Mouse (Mus musculus) testis, postnatal 10 days (tissue): ENCODE data around the gene Capns2.
"Not testable (repeated sequence)": the region's sequence is repeated elsewhere in the genome, so short reads cannot be mapped to it uniquely, and the experiment has no call there.

Source experiments
- DNase-seq: peaks from one replicate; pipeline ENCODE4 v3.0.0; 2021; ENCODE audit warnings: low spot score

Gene Capns2

DNA sequence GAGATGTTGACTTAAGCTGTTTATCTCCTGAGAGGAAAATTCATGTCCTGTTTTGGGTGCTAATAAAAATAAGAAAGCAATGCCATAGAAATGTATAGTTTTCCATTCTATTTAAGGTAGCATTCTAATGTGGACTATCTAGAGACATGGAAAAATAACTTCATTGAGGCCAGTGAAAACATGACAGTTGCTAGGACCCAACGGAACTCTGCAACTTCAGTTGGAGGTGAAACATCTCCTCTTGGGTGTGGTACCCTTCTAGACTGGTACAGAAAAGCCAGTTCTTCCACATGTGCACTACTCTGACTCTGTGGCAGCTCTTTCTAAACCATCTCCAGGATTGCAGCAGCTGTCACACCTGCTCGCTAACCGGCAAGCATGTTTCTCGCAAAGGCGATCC, at the start of gene Capns2:
TSS of gene Capns2 (plus strand) at position 301 of the 400 bp plus-strand sequence.
- DNase-seq: no peak

DNA sequence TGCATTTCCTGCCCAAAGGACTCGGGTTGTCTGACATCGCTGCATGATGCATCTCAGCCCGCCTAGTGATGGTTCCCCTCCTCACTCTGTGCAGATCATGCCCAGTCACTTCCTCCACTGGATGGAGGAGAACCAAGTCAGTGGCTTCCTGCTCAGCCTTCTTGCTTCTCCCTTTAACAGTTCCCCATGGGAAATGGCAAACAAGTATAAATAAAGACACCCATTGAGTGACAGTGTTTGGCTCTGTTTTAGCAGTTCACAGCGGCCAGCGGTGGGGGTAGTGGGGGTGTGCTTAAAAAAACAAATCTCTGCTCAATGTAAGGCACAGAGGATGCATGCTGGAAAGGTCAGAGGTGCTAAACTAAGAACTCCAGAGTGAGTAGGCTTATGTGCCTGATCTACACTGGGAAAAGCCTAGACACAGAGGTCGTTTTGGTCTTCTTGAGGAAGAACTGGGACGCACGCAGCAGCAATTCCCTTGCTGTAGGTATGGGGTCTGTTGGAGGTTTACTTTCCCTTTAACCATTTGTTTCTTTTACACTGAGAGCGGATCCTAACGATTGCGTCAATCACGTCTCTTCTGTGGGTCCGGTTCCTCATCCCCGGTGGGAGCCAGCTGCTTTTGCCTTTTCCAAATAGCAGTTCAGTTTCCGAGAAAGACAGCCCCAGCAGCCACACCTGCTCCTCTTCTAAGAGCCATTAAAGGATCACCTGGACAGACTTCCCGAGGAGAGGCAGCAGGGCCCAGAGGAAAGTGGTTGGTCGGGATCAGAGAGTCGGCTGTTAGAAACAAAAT, 47.8 kb upstream of the Capns2 start:
- no peak for DNase-seq

DNA sequence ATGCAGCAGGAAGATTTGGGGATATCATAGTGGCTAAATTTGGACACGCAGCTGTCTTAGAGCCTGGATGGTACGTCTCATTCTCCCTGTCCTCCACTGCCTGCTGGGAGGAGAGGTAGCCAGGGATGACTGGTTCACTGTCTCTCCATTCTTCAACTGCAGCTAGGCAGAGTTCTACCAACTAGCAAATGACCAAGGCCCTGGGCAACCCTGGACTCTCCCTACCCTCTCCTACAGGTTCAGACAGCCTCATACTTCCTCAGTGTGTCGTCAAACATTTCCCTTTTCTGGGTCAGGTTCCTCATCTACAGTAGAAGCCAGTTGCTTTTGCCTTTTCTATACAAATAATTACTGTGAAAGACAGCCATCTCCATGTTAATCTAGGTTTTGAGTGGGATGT, 46.5 kb upstream of the Capns2 start:
- no peak for DNase-seq

DNA sequence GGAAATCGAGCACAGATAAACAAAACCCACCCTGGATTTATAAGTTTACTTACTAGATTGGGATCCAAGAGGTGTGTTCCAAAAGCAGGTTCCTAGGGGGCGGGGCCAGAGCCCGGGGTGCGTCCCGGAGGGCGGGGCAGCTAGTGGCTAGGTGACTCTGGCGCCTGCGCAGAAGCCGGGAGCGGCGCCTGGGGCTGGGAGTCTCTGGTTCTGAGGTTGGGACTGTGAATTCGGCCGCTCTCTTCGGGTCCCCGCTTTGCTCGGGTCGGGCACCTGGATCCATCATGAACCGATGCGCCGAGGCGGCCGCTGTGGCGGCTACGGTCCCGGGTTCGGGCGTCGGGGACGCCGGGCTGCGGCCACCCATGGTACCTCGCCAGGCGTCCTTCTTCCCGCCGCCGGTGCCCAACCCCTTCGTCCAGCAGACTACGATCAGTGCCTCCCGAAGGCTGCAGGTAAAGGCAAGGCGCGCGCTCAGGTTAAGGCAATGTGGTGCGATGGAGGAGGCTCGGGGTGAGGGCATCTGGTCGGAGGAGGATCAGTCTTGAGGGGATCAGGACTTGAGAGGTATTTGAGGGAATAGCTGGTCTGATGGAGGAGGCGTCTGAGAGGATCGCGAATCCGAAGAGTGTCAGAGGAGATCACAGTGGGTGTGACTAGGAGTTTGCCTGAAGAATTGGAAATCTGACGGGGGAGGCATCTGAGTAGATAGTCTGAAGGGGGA, 45.9 kb upstream of the Capns2 start, which contains the start of gene Lpcat2:
TSS of gene Lpcat2 (plus strand) at position 169 of the 724 bp plus-strand sequence.
- DNase-seq: peak; percentile 89

DNA sequence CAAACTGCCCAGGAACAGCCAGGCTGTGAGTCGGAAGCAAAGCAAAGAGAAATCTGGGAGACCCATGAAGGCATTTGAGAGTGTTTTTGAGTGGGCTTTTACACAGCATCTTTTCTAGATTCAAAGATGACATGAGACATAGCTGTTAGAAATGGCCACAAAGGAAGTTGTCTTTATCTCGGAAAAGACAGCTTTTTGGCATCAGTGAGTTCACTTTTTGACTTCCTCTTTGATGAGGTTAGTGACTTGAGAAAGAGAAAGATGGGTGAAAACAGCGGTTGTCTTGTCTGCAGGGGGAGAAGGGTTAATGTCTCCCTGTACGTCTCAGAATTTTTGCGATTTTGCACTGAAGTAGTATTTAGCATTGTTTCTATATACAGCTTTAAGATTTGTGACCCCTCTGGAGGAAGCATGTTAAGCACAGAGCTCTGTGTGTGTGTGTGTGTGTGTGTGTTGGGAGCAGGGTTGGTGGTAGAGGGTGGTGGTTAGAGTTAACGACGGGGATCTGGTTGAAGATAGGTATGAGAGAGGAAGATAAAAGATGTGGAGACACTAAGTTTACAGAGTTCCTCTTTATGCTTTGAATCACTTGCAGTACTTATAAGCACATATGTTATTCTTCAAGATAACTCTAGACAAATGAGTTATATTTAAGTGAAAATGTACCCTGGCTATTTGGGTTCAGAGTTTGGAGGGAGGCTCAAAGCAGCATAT, 44.8 kb upstream of the Capns2 start:
- no peak for DNase-seq

DNA sequence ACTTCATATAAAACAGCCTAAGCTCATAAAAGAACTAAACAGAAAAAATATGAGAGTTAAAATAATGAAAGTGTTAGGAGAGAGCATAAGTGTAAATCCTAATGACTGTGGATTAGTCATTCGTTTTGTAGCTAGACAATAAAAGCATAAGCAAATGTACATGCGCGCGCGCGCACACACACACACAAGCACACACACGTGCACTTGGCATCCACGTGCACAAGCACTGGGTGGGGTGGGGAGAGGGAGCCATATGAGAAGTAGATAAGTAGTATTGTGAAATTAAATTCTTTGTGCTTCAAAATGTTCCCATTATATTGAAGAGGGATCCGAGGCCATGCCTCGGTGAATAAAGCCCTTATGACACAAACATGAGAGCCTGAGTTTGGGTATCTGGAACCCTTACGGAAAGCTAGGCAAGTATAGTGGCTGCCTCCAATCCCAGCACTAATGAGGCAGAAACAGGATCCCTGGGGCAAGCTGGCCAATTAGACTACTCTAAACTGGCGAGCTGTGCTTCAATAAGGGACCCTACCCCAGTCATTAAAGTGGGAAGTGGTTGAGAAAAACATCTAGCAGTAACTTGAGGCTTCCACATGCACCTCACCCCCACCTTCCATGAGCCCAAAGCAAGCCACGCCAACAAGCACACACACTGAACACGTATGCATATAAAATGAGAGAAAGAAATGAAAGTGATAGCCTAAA, 42.6 kb upstream of the Capns2 start:
- no peak for DNase-seq

DNA sequence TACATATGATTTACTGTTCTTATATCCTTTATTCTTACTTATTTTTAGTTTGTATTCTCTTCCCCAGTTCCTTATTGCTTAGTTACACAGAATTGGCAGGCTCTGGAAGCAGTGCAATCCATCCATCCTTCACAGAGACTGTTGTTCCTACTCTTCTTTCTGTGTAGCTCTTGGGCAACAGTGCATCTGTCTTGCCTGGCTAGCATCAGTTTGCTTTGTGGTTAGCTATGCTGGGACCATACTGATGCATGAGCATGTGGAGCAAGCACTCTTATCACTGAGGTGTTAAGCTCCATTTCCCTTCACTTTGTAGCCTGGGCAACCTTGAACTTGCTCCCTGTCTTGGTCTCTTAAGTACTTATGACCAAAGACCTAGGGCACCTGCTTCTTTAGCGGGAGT, 39.2 kb upstream of the Capns2 start:
- no peak for DNase-seq

DNA sequence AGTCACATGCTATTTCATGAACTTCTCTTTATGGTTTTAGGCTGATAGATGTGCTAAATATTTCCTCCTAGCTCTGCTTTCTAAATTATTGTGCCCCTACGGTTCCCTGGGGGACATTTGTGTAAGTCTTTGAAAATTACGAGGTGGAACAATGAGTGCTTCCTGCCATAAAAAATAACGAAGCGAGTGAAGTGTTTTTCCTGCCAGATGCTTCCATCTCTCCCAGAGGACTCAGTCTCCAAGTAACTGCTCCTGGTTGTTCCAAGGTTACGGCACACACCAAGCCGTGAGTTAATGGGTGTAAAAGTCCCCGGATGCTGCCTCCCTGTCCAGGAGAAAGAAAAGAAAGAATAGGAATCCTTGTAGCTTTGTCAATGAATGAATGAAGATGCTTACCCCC, 30.9 kb upstream of the Capns2 start:
- DNase-seq: no peak

DNA sequence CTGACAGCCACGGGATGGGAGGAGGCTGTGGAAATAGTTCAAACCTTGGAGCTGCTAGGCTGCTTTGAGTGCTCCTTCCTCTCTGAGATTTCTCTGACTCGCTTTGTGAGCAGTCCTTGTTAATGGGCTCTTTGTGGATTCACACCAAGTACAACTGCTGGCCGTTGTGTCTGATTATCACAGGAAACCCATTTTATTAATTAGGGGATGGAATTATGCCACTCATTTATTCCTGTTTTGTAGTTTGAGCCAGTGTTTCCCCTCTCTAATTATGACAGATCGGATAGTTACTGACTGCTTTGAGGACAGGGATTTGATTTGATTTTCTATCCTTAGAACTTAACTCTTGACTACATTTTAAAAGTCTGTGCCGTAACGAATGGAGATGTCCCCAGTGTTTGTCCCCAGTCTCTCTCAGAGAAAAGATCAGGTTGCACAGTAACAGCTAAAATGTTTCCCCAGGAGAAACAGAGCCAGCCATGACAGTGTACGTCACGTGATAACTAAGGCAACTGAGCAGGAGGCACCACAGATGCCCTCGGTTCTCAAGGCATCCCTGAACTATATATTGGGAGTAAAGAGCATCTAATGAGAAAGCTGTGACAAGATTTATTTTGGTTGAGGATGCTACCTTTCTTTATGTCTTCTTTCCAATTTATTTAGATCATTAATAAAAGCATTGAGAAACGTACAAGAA, 29.0 kb upstream of the Capns2 start:
- no peak for DNase-seq

DNA sequence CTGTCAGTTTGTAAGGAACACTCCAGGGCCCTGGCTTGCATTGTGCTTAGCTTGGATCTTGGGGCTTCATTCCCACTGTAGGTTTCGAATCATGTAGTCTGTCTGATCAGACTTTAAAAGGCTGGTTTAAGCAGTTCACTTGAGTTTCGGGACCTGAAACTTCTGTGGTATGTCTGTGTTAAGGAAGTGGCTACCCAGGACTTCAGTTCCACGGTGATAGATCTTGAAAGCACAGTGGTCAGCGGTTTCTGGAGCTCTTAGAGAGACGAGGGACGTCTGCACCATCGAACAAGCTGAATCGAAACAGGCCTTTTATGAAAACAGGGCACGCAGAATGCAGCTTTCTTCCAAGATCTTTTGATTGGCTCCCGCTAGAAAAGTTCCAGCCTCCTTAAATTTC, 25.4 kb upstream of the Capns2 start:
- DNase-seq: no peak

DNA sequence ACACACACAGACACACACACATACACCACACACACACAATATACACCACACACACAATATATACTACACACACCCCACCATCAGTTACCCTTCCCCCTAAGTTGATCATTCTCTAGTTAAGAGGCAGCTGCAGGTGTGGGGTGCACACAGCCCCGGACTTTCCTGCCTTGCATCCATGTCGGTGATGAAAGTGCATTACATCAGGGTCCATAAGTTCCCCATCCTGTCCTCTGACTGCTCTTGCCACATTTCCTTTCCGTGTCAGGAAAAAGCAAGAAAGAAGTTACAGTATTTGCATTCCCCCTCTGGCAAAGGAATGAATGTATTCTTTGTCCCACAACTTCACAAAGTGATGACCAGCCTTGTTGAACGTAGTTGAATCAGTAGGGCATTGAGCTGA, 20.0 kb upstream of the Capns2 start:
- no peak for DNase-seq

DNA sequence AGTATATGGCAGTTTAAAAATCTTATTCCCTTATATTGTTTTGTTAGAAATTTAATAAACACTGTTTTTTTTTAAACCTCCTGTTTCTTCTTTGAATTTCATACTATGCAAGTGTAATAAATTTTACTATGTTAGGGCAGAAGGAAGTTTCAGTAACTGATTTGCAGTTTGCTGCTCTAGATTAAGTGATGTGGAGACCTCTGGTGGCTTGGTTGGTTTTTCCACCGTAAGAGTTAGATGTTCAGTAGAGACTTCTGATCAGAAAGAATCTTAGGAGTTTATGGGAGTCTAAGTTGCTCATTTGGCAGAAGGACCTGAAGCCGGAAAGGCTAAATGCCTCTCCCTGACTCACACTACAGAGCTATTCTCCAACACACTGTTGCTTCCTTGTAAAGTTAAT, 17.4 kb upstream of the Capns2 start:
- peak; percentile 52 for DNase-seq

DNA sequence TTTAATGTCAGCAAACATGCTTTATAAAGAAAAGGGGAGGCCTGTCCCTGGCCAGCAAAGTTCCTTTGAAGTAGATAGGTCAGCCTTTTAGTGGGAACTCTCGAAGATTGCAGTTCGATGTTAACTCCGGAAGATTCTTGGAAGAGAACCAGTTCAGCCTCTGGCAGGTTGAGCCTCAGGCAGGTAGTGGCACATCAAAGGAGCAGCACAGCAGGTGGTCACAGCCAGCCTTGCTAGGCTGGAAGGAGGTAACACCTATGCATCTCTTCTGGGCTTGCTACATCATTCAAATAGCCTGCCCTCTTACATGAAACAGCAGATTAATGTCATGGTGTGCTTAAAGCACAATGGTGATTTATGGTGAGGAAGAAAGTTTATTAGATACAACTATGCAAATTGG, 9.0 kb upstream of the Capns2 start:
- DNase-seq: not testable (repeated sequence)

DNA sequence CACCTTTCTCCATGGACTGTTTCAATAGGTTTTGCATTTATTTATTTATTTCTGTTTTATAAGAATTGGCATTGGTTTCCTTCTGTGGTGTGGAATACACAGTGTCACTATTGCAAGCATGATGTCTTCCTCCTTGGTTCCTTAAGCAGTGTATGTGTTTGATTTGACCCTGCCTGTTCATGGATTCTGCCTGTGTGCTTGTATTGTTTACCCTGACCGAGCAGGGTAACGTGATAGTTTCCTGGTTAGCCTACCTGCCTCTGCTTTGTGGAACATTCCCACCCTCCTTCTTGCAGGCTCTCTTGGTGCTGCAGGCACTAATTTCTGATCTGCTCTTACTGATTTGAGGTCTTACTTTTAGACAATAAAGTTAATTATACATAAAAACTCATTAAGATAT, 7.3 kb upstream of the Capns2 start:
- no peak for DNase-seq

DNA sequence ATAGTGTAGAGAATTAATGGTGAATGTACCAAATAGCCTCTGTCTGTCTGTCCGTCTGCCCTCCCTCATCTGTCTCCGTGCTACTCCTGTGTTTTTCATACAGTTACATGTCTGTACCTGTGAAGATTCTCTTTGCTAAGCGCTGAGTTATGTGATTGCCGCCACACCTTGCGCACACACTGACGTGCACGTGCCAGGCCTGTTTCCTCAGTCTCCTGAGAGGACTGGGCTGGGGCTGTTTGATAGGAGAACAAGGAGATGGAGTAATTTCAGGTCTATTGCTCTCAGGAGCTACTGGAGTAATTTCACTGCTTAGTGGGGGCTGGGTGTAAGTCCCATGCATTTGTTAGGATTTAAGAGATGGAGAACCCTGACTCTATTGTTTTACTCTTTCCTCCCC, 6.2 kb upstream of the Capns2 start:
- no peak for DNase-seq

DNA sequence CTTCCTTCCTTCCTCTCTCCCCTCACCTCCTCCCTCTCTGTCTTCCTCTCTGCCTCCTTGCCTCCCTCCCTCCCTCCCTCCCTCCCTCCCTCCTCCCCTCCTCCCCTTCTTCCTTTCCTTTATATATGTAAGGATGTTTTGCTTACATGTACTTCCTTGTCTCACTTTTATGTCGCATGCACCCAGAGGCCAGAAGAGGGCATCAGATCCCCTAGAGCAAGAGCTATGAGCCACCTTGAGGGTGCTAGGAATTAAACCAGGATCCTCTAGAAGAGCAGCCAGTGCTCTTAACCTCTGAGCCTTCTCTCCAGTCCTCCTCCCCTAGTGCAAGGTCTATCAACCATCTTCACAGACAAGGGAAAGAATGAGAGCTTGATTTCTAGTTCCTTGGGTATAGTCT, 5.2 kb upstream of the Capns2 start:
- DNase-seq: no peak

DNA sequence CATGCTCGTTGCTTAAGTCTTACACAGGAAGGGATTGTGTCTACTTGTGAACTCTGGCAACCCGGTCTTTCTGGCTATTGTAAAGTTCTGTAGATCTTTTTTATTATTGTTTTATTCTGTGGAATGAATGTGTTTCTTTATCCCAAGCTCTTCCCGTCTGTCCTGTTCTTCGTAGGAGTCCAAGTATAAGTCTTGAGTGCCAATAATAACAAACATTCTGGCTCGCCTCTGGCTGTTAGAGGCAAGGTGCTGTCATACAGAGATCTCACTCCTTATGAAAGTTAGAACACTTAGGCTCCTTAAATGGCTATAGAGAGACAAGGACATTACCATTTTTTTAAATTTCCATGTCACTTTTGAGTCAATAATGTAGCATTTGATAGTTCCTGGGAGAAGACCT, 4.6 kb upstream of the Capns2 start:
- DNase-seq: no peak

DNA sequence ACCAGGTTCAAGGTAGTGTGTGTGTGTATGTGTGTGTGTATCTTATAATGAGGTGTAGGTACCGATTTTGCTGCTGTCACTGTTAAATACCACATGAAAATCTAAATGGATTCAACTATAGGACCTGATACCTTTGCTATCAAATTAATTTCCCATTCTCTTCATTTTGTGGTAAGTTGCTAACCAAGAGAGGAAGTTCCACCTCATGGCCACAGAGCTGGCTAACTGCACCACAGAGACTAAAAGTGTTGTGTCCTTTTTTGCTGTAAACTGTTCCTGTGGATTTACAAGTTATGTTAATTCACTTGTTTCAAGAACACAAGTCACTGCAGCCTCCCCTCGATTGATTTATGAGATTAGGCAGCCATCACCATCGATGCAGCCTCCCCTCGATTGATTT, 3.4 kb upstream of the Capns2 start:
- no peak for DNase-seq

DNA sequence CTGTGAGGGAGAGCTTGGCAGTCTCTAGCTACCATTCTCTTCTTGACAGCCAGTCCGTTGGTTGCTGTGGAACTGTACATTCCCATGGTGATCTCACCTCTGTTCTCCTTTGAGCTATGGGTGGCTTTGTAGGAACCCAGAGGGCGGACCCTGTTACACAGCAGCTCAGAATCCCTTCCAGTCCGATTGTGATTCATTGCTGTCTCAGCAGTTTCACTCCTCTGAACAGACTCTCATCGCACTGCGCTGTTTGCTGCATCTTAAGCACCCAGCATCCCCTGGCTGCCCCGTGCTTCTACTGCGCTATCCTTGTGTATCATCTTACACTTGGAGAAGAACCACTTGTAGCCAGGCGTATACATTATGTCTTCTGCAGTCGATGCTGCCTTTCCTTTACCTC, 1.6 kb upstream of the Capns2 start:
- DNase-seq: no peak

DNA sequence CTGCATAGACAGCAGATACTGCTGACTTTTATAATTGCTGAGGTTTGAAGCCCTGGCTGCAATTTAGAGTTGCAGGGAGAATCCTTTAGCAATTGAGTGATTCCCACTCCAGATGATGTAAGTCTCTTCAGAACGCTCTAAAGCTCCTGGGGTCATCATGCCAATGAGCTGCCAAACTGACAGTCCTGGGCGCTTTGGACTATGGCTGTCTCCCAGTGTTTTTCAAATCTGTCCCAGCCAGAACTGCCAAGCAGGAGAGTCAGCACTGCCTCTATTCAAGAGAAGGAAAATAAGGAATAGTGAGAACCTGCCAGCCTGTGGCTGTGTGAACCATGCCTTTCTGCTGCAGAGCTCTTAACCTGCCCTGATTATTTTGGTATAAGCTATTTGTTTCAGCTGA, 1.8 kb downstream of the Capns2 start:
- DNase-seq: no peak

DNA sequence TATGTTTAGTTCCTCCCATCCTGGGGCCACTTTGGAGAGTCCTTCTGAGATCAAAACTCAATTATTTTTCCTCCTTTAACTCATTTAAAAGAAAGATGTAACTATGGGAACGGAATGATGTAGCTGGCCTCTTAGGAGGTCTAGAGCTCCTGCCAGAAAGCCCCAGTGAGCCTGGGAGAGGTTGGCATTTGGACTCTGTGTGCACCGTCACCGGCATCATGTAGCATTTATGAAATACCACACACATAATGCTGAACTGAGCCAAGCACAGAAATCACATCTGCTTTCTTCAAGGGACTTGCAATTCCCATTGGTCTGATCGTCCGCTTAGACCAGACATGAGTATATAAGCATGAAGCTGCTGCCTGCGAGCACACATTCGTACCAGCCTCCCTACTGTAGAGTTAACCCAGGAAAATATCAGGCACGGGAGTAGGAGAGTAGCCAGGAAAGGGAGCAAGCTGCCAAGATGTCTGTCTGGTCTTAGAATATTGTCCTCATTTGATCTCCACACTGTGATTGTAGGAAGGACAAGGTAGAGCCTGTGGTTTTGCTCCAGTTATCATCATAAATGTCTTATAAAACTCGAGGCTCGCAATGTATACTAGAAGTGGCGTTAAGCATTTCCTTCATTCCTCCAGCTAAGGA, 2.4 kb downstream of the Capns2 start:
- no peak for DNase-seq
